Mouse (Mus musculus): ENCODE data around the gene Hmcn1. TPM values are rescaled to one million over a fixed set of nuclear protein-coding genes. Genes with fewer than 3 reads are reported as not detected.
A peak's percentile ranks its signal among the peaks of the same experiment; 100 is the strongest.

The Hmcn1 gene
- polyA plus RNA-seq, 1 experiment: 5.3 TPM

- TF ChIP-seq CTCF (IDR thresholded peaks at IDR 0.05; ENCODE audit: borderline replicate concordance, insufficient read depth, low read depth, low read length): no peak
- TF ChIP-seq POLR2A (IDR thresholded peaks at IDR 0.05; ENCODE audit: borderline replicate concordance, insufficient read depth, low read length): no peak
- Histone ChIP-seq H3K27me3 (ENCODE audit: control insufficient read depth, insufficient read depth, low read length) (no peaks in the 10 kb centered on the region), H3K27ac (ENCODE audit: insufficient read depth, low read length) (no peak overlapping the region), H3K4me1 (ENCODE audit: control insufficient read depth, insufficient read depth, low read length) (no peaks in the 10 kb centered on the region), H3K4me3 (replicated peaks; ENCODE audit: insufficient read depth, low read depth, low read length) (no peak overlapping the region)
- WGBS: 61% methylated on average over 2 of the region's 2 CpGs
- DNase-seq: no peak
These were observed 44.3 kb downstream of the Hmcn1 start for GRCm38 (mm10) chr1:150948911-150949310.

DNA sequence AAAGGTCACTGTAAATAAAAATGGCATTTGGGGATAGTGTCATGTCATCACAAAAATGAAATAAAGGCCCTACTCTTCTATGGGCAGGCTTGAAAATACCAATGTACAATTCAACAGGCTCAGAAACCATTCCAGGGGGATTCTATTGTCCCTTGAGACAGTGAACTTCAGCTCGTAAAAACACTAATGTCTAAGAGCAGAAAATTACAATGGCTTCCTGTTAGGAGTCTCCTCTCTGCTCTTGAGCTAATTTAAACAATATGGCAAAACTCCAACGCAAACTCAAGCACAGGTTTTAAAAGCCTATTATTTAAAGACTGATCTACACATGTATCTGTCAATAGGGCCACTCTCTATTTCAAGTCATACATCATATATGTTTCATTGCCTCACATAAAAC, 49.6 kb downstream of the Hmcn1 start:
- no peak for DNase-seq
- WGBS: 54% methylated on average over 2 of the region's 2 CpGs
- TF ChIP-seq POLR2A (IDR thresholded peaks at IDR 0.05; ENCODE audit: borderline replicate concordance, insufficient read depth, low read length) (no peak), CTCF (IDR thresholded peaks at IDR 0.05; ENCODE audit: borderline replicate concordance, insufficient read depth, low read depth, low read length) (no peak)
- Histone ChIP-seq H3K4me3 (replicated peaks; ENCODE audit: insufficient read depth, low read depth, low read length) (no peak overlapping the region), H3K4me1 (ENCODE audit: control insufficient read depth, insufficient read depth, low read length) (peaks cover 3% of the 10 kb centered on the region), H3K27ac (ENCODE audit: insufficient read depth, low read length) (no peak overlapping the region), H3K27me3 (ENCODE audit: control insufficient read depth, insufficient read depth, low read length) (no peaks in the 10 kb centered on the region)

GRCm38 (mm10) chr1:150942143-150942542, 51.1 kb downstream of the Hmcn1 start:
- Histone ChIP-seq H3K4me1 (ENCODE audit: control insufficient read depth, insufficient read depth, low read length) (peaks cover 3% of the 10 kb centered on the region), H3K27ac (ENCODE audit: insufficient read depth, low read length) (no peak overlapping the region), H3K4me3 (replicated peaks; ENCODE audit: insufficient read depth, low read depth, low read length) (no peak overlapping the region), H3K27me3 (ENCODE audit: control insufficient read depth, insufficient read depth, low read length) (no peaks in the 10 kb centered on the region)
- 74% methylated on average over 2 of the region's 2 CpGs for WGBS
- TF ChIP-seq POLR2A (IDR thresholded peaks at IDR 0.05; ENCODE audit: borderline replicate concordance, insufficient read depth, low read length): no peak
- no peak for TF ChIP-seq CTCF (IDR thresholded peaks at IDR 0.05; ENCODE audit: borderline replicate concordance, insufficient read depth, low read depth, low read length)
- DNase-seq: no peak

DNA sequence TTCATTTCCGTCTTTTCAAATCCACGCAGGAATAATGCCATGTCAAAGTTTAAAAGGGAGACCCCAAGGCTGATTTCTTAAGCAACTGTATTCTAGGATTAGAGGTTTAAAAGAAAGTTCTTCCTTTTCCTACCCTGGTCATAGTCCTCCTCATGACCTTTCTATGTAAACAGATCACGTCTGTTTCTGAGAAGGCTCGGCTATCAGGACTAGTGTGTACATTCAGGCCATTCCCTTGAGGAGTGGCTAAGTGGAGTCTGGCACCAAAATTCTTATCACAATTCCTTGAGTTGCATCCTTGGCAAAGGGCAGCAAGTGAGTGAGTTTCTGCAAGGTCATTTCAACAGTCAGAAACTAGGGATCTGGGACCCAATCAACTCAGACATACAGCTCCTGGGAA, 56.4 kb downstream of the Hmcn1 start:
- no peak for DNase-seq
- Histone ChIP-seq H3K4me3 (replicated peaks; ENCODE audit: insufficient read depth, low read depth, low read length) (no peak overlapping the region), H3K27me3 (ENCODE audit: control insufficient read depth, insufficient read depth, low read length) (no peaks in the 10 kb centered on the region), H3K4me1 (ENCODE audit: control insufficient read depth, insufficient read depth, low read length) (no peaks in the 10 kb centered on the region), H3K27ac (ENCODE audit: insufficient read depth, low read length) (no peak overlapping the region)
- TF ChIP-seq CTCF (IDR thresholded peaks at IDR 0.05; ENCODE audit: borderline replicate concordance, insufficient read depth, low read depth, low read length) (no peak), POLR2A (IDR thresholded peaks at IDR 0.05; ENCODE audit: borderline replicate concordance, insufficient read depth, low read length) (no peak)
- WGBS: 85% methylated on average over 4 of the region's 4 CpGs

DNA sequence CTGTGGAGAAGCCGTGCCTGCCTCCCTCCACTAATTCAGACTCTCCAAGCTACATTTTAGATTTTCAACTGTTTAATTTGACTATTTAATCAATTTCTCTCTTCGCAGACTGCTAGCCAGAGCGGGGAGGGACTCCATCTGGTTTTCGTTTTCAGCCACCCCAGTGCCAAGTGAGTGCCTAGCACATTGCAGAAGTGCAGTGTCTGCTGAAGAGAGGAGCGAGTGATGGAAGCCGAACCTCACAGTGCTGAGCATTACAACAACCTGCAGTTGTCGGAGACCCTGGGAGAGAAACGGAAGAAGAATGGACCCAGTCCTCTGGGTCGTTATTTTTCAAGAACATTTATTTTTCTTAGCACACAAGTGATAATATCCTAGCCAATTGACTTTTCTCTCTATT, 59.6 kb downstream of the Hmcn1 start:
- Histone ChIP-seq H3K4me1 (ENCODE audit: control insufficient read depth, insufficient read depth, low read length) (no peaks in the 10 kb centered on the region), H3K27me3 (ENCODE audit: control insufficient read depth, insufficient read depth, low read length) (no peaks in the 10 kb centered on the region), H3K27ac (ENCODE audit: insufficient read depth, low read length) (no peak overlapping the region), H3K4me3 (replicated peaks; ENCODE audit: insufficient read depth, low read depth, low read length) (no peak overlapping the region)
- no peak for TF ChIP-seq CTCF (IDR thresholded peaks at IDR 0.05; ENCODE audit: borderline replicate concordance, insufficient read depth, low read depth, low read length)
- TF ChIP-seq POLR2A (IDR thresholded peaks at IDR 0.05; ENCODE audit: borderline replicate concordance, insufficient read depth, low read length): no peak
- WGBS: 25% methylated on average over 9 of the region's 9 CpGs
- no peak for DNase-seq

DNA sequence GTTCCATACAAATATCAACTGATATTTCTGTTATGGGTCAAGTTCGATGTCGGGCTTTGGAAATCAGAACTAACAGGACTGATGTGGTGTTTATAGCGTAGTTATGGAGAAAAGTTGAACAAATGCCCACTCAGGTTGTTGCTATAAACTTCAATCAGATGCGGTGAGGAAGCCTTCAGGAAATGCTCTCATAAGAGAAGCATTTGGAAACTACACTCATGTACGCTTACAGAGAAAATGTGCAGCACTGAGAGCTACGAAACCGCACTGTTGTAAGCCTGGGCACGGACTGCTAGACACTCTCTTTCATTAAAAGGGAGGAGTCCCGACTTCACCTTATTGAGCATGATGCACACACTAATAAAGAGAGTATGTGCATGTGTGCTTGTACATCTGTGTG, 72.4 kb downstream of the Hmcn1 start:
- 73% methylated on average over 9 of the region's 9 CpGs for WGBS
- H3K27me3 ChIP-seq (ENCODE audit: control insufficient read depth, insufficient read depth, low read length): no peaks in the 10 kb centered on the region
- H3K4me1 ChIP-seq (ENCODE audit: control insufficient read depth, insufficient read depth, low read length): no peaks in the 10 kb centered on the region
- H3K4me3 ChIP-seq (replicated peaks; ENCODE audit: insufficient read depth, low read depth, low read length): no peak overlapping the region
- no peak for DNase-seq
- TF ChIP-seq CTCF (IDR thresholded peaks at IDR 0.05; ENCODE audit: borderline replicate concordance, insufficient read depth, low read depth, low read length) (no peak), POLR2A (IDR thresholded peaks at IDR 0.05; ENCODE audit: borderline replicate concordance, insufficient read depth, low read length) (no peak)
- no peak overlapping the region for H3K27ac ChIP-seq (ENCODE audit: insufficient read depth, low read length)

- WGBS: 47% methylated on average over 6 of the region's 6 CpGs
- peak; percentile 48 to 63 for DNase-seq
- Histone ChIP-seq H3K27me3 (ENCODE audit: control insufficient read depth, insufficient read depth, low read length) (no peaks in the 10 kb centered on the region), H3K27ac (ENCODE audit: insufficient read depth, low read length) (no peak overlapping the region), H3K4me1 (ENCODE audit: control insufficient read depth, insufficient read depth, low read length) (no peaks in the 10 kb centered on the region), H3K4me3 (replicated peaks; ENCODE audit: insufficient read depth, low read depth, low read length) (no peak overlapping the region)
- no peak for TF ChIP-seq POLR2A (IDR thresholded peaks at IDR 0.05; ENCODE audit: borderline replicate concordance, insufficient read depth, low read length)
- 0 out of 2 replicates have a peak, but pooled peaks have one; percentile 14 for TF ChIP-seq CTCF (IDR thresholded peaks at IDR 0.05; ENCODE audit: borderline replicate concordance, insufficient read depth, low read depth, low read length)
These were observed 73.0 kb downstream of the Hmcn1 start for GRCm38 (mm10) chr1:150920276-150920675.

DNA sequence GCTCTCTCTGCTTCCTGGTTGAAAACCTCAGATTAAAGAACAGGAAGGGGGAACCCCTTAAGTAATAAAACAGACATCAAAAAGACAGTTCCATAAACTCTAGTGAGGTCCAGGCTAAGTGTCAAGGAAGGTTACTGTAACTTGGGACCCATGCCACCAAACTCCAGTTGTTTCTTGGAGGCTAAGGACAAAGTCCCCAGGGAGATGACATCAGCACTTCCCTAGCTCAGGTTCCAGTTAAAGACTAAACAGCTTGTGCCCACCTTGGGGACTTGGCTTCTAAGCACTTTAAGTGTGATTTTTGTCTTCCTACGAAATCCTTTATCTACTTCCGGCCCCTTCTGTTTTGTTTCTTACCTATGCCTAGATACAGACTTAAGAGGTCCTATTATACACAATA, 78.3 kb downstream of the Hmcn1 start:
- no peaks in the 10 kb centered on the region for H3K27me3 ChIP-seq (ENCODE audit: control insufficient read depth, insufficient read depth, low read length)
- no peak overlapping the region for H3K4me3 ChIP-seq (replicated peaks; ENCODE audit: insufficient read depth, low read depth, low read length)
- WGBS: 74% methylated on average over 2 of the region's 2 CpGs
- H3K4me1 ChIP-seq (ENCODE audit: control insufficient read depth, insufficient read depth, low read length): no peaks in the 10 kb centered on the region
- H3K27ac ChIP-seq (ENCODE audit: insufficient read depth, low read length): no peak overlapping the region
- TF ChIP-seq POLR2A (IDR thresholded peaks at IDR 0.05; ENCODE audit: borderline replicate concordance, insufficient read depth, low read length): no peak
- no peak for TF ChIP-seq CTCF (IDR thresholded peaks at IDR 0.05; ENCODE audit: borderline replicate concordance, insufficient read depth, low read depth, low read length)
- no peak for DNase-seq
